Mouse (Mus musculus) gastrocnemius, adult 2 months (tissue): ENCODE data around the gene Sp9. TPM values are rescaled to one million over a fixed set of nuclear protein-coding genes. Genes with fewer than 3 reads are reported as not detected.

Source experiments
- DNase-seq: peaks from one replicate; pipeline ENCODE4 v3.0.0; 2022
- H3K27ac ChIP-seq: fragments of 200-600 bp; 2 replicates; pipeline ENCODE4 v1.8.1; 2022; ENCODE audit warnings: mild to moderate bottlenecking
- H3K4me3 ChIP-seq: fragments of 200-600 bp; 2 replicates; pipeline ENCODE4 v1.8.1; 2022; ENCODE audit warnings: mild to moderate bottlenecking, moderate library complexity
- CTCF ChIP-seq: fragments of 200-600 bp; IDR thresholded peaks from 2 replicates; pipeline ENCODE4 v1.8.1; 2022; ENCODE audit warnings: antibody characterized with exemption, mild to moderate bottlenecking, moderate library complexity
- intact Hi-C: fragments of 180-260 bp; cut with DNase I; formaldehyde crosslinking; loops from one replicate; pipeline ENCODE4 v1.15.1; 2025
- total RNA-seq, 2 experiments: library from RNA; stranded (reverse); gene quantifications; 2 replicates each; pipeline ENCODE4 v1.2.3; 2021

The Sp9 gene
- total RNA-seq, 2 experiments from 2014 or later = not detected

DNA sequence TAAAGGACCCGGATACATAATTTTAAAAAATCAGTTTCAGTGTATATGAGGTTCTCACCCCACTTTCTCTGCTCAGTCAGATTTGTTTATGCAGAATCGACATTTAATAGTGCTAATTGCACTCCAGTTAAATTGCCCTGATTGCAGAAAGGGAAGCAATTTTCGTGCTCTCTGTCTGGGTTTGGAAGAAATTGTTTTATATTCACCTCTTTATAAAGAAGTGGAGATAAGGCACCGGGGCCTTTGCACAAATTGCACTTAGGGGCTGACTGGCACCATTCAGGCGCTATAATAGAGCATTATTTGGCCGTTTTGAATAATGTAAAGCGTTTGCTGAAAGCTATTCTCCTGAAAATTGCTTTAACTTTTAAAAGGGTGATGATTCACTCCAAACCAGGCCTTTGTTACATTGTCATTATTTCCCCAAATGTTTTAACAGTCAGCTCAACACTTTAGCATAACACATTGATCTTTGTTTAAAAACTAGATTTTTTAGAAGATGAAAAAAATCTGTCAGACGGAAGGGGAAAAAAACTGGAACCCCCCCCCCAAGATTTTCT lies 2.8 kb upstream of the Sp9 start:
- Histone ChIP-seq H3K27ac (no peak overlapping the region), H3K4me3 (no peak overlapping the region)
- DNase-seq = no peak
- TF ChIP-seq CTCF = no peak
- intact Hi-C loops = no loop called here

DNA sequence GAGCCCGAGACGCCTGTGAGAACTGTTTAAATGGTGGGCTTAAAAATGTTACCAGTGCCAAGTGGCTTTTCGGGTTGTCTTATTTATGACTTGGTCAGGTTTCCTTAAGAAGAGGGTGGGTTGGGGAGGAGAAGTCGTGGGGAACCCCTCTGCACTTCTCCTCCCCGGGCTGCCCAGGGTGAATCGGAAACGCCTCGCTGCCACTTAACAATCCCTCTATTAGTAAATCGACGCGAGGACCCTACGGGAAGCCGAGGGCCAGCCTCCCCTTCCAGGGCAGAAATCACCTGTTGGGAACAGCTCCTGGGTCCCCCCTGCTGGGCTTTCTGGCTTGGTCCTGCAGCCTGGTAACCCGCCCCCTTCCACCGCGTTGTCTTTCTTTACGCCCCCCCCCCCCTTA lies 2.1 kb upstream of the Sp9 start:
- Histone ChIP-seq H3K27ac (no peak overlapping the region), H3K4me3 (no peak overlapping the region)
- DNase-seq = no peak
- intact Hi-C loops = no loop called here
- TF ChIP-seq CTCF = no peak

DNA sequence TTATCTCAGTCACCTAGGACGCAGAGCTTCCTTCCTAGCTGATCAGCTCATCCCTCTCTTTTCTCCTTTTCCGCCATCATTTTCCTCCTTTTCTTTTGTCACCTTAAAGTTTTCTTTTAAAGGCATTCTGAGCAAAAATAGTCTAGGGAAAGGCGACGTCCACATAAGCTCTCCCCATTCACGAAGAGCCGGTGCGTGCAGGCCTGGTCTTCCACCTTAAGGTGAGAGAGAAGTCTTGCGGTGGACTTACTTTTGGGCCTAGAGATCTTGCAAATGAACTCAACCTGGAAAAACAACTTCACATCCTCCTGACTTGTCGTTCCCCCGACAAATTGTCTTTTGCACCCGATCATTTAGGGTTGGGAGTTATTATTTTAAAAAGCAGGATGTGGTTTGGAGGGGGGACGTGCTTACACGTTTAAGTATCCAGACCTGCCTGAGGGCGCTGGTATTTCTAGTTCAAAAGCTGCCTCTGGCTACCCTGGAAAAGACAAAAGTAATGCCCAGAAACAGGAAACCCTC lies 1.6 kb upstream of the Sp9 start:
- no peak for TF ChIP-seq CTCF
- DNase-seq = no peak
- intact Hi-C loops = no loop called here
- H3K27ac ChIP-seq = no peak overlapping the region
- no peak overlapping the region for H3K4me3 ChIP-seq

DNA sequence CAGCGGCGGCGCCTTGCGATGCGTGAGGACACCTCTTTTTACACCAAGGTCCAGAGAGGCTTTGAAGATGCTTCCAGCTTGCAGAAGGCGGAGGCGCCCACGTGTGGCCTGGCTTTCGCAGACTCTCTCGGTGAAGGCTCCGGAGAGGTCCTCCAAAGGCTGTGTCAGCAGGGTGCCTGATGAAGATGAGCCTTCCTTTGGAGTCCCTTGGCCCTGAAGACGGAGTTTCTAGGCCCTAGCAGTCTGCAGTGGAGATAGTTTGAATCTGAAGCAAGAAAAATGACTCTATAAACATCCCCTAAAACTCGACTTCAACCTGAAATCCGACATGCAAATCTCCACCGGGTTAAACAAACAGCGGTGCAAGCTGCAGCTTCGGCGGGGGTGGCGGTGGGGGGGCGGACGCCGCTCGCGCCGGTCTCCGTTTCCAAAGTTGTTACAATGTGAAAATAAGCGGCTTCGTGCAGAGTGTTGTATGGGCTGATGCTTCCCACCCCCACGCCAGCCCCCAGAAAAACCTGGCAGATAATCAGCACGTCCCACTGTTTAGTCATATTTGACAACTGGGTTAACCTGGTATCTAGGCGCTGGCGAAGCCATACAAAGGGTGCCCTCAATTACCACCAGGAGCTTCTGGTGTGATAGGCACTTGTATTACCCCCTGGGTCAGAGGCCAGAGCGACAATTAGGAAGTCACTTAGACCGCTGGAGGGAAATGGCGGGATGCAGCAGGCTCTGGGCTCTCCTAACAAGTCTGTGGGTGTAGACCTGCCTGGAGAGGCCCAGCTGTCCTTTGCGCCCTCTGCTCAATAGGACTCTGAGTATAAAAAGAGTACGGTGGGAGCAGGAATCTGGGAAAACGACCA lies 899 bp upstream of the Sp9 start:
- no peak for TF ChIP-seq CTCF
- DNase-seq = peak; percentile 42
- H3K27ac ChIP-seq = no peak overlapping the region
- H3K4me3 ChIP-seq = no peak overlapping the region
- intact Hi-C loops = no loop called here

DNA sequence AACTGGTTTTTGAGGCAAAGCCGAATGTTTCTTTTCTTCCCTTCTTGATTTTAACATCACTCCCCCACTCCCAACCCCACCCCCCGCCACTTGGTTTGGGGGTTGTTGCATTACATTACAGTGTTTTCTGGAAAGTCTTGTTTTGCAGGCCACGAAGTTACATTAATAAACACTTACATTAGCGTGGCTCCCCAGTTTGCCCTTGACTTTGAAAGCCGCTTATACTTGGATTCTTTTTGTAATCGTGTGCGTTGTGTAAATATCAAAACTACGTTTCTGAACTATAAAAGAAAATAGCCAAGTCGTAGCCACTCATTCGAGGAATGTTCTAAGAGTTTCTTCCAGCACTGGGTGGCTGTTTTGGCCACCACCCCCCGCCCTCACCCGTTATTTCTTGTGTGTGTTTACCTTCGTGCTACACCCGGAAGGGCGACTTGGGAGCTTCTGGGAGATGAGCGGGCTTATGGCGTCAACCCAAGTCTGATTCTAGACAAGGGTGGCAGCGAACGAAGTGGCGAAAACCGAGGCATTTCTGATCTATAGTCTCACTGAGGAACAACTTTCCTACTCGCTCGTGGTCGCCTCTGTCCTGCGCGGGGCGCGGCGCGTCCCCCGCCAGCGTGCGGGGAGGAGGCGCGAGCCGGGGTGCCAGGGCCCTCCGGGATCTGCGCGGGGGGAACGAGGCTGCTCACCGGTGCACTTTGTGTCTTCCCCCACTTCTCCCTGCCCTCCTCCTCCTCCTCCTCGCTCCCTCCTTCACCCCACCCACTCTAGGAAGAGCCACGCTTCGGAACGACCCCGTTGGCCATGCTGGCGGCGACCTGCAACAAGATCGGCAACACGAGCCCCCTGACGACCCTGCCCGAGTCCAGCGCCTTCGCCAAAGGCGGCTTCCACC lies 875 bp downstream of the Sp9 start:
- no peak for DNase-seq
- intact Hi-C loops = no loop called here

DNA sequence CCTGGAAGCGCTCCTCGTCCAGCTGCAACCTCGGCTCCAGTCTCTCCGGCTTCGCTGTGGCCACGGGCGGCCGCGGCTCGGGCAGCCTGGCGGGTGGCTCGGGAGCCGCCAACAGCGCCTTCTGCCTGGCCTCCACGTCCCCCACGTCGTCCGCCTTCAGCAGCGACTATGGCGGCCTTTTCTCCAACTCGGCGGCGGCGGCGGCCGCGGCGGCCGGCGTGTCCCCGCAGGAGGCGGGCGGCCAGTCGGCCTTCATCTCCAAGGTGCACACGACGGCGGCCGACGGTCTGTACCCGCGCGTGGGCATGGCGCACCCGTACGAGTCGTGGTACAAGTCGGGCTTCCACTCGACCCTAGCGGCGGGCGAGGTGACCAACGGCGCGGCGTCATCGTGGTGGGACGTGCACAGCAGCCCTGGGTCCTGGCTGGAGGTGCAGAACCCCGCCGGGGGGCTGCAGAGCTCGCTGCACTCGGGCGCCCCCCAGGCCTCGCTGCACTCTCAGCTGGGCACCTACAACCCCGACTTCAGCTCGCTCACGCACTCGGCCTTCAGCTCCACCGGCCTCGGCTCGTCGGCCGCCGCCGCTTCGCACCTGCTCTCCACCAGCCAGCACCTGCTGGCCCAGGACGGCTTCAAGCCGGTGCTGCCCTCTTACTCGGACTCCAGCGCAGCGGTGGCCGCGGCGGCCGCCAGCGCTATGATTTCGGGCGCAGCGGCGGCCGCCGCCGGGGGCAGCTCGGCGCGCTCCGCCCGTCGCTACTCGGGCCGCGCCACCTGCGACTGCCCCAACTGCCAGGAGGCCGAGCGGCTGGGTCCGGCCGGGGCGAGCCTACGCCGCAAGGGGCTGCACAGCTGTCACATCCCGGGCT lies 1.8 kb downstream of the Sp9 start:
- no peak overlapping the region for H3K27ac ChIP-seq
- H3K4me3 ChIP-seq = peak overlapping the region; percentile 64
- peak; percentile 33 for DNase-seq
- no peak for TF ChIP-seq CTCF
- intact Hi-C loops = no loop called here

More for the DNA sequence above, 875 bp downstream of the Sp9 start:
- no peak for TF ChIP-seq CTCF
- peak overlapping the region; percentile 64 for H3K4me3 ChIP-seq
- no peak overlapping the region for H3K27ac ChIP-seq

DNA sequence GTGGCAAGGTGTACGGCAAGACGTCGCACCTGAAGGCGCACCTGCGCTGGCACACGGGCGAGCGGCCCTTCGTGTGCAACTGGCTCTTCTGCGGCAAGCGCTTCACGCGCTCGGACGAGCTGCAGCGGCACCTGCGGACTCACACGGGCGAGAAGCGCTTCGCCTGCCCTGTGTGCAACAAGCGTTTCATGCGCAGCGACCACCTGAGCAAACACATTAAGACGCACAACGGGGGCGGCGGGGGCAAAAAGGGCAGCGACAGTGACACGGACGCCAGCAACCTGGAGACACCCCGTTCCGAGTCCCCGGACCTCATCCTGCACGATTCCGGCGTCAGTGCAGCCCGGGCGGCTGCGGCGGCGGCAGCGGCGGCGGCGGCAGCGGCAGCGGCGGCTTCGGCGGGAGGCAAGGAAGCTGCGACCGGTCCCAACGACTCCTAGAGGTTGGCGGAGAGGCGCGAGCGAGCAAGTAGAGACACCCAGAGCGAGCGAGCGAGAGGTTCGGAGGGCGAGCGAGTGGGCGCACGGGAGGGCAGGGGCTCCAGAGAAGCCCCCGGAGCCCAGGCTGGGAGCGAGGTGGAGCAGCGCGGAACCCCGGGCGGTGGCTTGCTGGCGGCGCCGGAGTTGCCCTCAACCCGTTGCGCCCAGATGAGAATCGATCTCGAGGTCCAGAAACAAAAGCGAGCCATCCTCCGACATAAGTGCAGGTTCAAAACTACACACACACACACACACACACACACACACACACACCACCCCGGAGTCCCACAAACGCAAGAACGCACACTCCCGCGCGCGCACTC lies 2.6 kb downstream of the Sp9 start:
- DNase-seq = peak; percentile 57
- Histone ChIP-seq H3K4me3 (peak overlapping the region; percentile 64), H3K27ac (no peak overlapping the region)
- TF ChIP-seq CTCF = no peak
- intact Hi-C loops = no loop called here

DNA sequence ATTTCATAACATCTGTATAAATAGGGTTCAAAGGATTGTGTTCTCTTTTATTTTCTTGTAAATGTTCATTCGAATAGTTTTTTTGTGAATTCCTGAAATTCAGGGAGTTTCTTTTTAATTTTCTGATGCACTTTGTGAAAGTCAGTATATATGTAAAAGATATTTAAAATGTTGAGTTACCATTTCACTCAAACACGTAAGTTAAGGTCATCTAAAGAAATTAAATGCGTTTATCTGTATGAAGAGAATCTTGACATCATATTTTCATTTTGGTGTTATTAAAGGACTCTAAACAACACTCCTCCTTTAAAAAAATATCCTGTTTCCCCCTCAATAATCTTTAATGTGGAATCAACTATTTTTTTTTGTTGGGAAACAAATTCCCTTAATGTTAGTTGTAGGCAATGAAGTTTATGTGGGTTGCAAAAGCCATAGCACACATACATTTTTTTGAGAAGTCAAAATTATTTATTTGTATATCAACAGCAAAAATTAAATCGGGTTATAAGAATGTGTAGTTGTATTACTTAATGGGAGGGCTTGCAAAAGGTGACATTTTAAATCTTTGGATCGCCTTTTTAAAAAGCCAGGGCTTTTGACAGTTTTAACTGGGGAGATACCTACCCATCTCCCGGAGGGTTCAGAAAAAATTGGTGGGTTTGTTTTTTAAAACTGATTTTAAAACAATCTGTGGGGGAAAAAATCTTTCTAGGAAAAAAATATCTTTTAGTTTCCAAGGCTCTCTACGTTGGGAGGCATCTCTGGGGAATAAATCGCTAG lies 3.7 kb downstream of the Sp9 start:
- Histone ChIP-seq H3K4me3 (no peak overlapping the region), H3K27ac (no peak overlapping the region)
- intact Hi-C loops = loop anchor here (5.0 kb wide), 4 partner anchors 58 to 1738 kb away; partner anchors contain the start of genes Ola1 and Sp3
- TF ChIP-seq CTCF = no peak
- DNase-seq = no peak

DNA sequence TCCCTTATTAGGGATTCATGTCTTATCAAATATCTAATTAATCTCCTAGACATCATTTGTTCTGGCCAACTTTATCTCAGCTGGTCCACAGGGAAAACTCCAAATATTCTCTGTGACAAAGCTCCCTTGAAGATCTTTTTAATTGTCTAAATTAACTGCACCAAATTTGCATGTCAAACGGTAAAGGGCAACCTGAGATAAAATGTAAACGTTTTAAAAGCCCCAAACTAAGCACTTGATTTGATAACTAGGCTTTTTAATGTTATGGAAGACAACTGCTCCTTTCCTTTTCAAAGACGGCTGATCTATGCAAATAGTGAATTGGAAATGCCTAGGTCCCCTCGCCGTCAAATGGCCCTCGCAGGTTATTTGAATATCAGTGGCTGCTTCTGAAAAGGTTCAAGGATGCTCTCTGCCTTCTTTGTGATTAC lies 4.4 kb downstream of the Sp9 start:
- intact Hi-C loops = loop anchor here (5.0 kb wide), 4 partner anchors 59 to 1739 kb away; partner anchors contain the start of genes Ola1 and Sp3
- no peak overlapping the region for H3K27ac ChIP-seq
- no peak for DNase-seq
- no peak overlapping the region for H3K4me3 ChIP-seq
- no peak for TF ChIP-seq CTCF

DNA sequence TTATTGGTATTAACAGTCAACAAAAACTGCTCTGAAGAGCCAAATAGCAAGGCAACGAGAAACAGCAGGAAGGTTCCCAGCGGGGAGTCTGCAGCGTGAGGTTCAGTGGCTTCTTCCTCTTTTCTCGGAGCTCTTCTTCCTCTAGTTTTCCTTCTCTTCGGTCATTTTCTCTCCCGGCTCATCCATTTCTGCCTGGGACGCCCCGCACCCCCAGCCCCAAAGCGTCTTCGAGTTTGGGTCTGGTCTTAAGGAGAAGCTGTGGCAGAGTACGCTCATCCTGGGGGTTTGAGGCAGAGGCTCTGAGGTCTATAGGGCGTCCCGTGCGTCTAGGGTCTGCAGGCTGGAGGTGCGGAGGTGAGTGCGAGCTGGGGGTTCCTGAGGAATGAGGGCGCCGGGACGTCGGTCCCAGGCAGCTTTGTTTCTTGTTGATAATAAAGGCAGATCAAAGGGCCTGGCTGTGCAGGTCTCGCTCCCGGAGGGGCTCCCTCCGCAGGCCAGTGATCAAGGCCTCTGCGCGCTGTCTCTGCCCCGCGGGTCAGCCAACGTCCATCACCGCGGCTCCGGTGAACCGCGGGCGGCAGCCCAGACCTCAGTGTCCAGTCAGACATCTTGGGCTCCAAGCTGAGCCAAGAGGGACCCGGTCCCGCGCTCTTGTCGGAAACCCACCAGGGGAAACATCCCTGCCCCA lies 5.4 kb downstream of the Sp9 start:
- DNase-seq = no peak
- intact Hi-C loops = loop anchor here (5.0 kb wide), 4 partner anchors 60 to 1740 kb away; partner anchors contain the start of genes Ola1 and Sp3
- no peak overlapping the region for H3K27ac ChIP-seq
- no peak overlapping the region for H3K4me3 ChIP-seq
- no peak for TF ChIP-seq CTCF
